Mouse (Mus musculus) gastrocnemius, postnatal 10 days (tissue): ENCODE data around the gene Sdhaf4. TPM values are rescaled to one million over a fixed set of nuclear protein-coding genes. Genes with fewer than 3 reads are reported as not detected.

ENCODE experiments used
- DNase-seq: peaks from one replicate; pipeline ENCODE4 v3.0.0; 2021; ENCODE audit warnings: mixed read lengths
- total RNA-seq, 2 experiments: library from RNA; stranded (reverse); gene quantifications; 2 replicates each; pipeline ENCODE4 v1.2.3; 2021

The Sdhaf4 gene
- total RNA-seq, 2 experiments from 2014 or later, result 54.7 to 59.5 TPM

DNA sequence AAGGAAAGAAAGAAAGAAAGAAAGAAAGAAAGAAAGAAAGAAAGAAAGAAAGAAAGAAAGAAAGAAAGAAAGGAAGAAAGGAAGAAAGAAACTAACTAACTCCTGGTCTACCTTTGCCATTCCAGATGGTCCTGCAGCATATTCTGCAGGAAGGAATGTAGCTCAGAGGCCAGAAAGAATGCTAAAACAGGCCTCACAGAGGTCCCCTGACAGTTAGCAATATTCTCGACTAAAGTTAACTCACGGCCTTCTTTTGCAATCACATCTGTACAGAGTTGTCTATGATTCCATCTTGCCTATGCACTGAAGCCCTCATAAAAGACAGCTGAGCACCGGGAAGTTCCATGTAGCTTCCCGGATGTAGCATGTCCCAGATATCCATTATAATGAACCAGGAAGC is 49.9 kb downstream of the Sdhaf4 start:
- DNase-seq, result no peak

DNA sequence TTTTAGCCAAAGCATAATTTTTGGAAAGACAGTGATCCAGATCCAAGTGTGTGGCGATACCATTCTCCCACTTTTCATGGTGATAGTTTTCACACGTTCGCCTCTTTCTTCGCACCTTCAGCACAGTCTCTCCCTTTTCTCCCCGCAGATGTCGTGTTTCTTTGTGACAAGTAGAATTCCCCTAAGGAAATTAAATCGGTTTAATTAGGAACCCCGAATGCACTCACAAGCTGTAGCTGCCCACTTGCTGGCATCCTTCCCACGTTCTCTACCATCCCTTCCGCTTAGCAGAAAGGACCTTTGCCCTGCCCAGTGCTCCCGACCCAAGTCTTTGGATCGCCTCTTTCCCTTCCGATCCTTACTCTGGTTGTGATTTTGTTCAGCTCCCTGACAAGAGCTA is 51.5 kb downstream of the Sdhaf4 start:
- DNase-seq, result no peak

DNA sequence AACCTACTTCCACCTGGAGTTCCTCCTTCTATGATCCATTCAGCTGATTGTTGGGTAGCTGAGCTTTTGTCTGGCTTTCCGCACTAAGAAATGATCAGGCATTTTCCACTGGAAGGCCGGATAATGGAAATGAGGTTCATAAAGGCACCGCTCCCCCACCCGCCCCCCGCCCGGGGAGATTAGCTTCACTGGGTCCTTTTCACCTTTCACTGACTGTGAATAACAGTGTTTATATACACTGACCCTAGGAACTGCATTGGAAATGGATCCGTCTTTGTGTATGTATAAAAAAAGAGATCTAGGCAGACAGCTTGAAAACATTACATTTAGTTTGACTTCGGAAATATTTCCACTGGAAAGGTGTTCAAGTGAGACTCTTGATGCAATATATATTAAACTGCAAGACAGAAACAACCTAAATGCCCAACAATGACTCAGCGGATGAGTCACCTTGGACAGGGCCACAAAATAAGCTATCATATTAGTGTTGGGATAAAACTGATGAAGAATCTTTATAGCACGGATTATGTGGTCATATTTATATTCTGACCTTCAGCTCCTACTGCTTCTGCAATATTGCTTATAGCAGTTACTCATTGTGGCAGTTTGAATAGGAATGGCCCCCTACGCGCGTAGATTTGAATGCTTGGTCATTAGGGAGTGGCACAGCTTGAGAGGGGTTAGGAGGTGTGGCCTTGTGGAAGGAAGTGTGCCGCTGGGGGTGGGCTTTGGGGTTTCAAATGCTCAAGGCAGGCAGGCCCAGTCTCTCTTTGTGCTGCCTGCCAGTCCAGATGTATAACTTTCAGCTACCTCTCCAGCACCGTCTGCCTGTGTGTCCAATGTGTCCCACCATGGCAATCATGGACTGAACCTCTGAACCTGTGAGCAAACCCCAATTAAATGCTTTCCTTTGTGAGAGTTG is 56.4 kb downstream of the Sdhaf4 start:
- DNase-seq, result no peak

DNA sequence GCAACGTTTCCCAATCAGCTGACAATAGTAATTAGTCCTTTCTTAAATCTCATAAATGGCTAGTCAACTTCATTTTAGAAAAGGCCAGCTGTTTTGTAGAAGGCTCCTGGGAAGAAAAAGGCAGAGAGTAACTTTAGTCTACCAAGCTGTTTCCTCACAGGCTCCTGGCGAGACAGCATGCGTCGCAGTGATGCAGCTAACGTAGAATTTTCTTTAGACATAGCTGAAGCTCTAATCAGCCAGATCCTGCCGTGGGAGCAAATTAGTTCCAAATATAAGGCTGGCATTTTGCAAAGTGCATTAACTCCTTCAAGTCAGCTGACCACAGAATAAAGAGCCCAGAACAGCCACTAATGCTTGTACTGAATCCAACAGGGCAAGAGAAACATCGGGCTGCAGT is 57.2 kb downstream of the Sdhaf4 start:
- DNase-seq, result no peak

Other genes starting within 250 kb of the Sdhaf4 start
- gene B3gat2, start 243.9 kb downstream of the Sdhaf4 start, total RNA-seq, result not detected
- 10 to 100 TPM; 34.9 to 46.0 TPM for gene Smap1, start 83.3 kb downstream of the Sdhaf4 start, total RNA-seq
- gene Fam135a, start 94.7 kb upstream of the Sdhaf4 start, total RNA-seq, result 10 to 100 TPM; 21.5 to 27.6 TPM
- gene Col9a1, start 172.0 kb upstream of the Sdhaf4 start, total RNA-seq, result under 1 TPM; 0.47 to 0.86 TPM